Mouse (Mus musculus): ENCODE results near the gene Ggt6. TPM values are rescaled to one million over a fixed set of nuclear protein-coding genes. Genes with fewer than 3 reads are reported as not detected.
"Not testable (repeated sequence)": the region's sequence is repeated elsewhere in the genome, so short reads cannot be mapped to it uniquely, and the experiment has no call there.

Gene Ggt6
- total RNA-seq, 2 experiments from 2014 or later: not detected

GRCm38 (mm10) chr11:72410521-72411092 is 24.7 kb upstream of the Ggt6 start:
- intact Hi-C loops (cut with DNase I): loop anchor here (1.0 kb wide), 2 partner anchors 17 to 31 kb away; partner anchors contain the start of gene Mybbp1a
- DNase-seq: peak; percentile 23 to 32

GRCm38 (mm10) chr11:72411093-72411921 is 24.0 kb upstream of the Ggt6 start, which contains the start of gene Smtnl2:
Gene Smtnl2 (minus strand): TSS chr11:72411713.
- intact Hi-C loops (cut with DNase I): loop anchor here (1.0 kb wide), 2 partner anchors 16 to 30 kb away; partner anchors contain the start of gene Mybbp1a
- peak; percentile 91 for DNase-seq

- intact Hi-C loops (cut with DNase I): loop anchor here (1.0 kb wide), 2 partner anchors 15 to 29 kb away; partner anchors contain the start of gene Mybbp1a
- no peak for DNase-seq
Measured at GRCm38 (mm10) chr11:72411945-72412344, 23.4 kb upstream of the Ggt6 start.

- intact Hi-C loops (cut with DNase I): no loop called here
- DNase-seq: peak; percentile 63 to 74
Measured at GRCm38 (mm10) chr11:72413016-72413415, 22.3 kb upstream of the Ggt6 start.

- intact Hi-C loops (cut with DNase I): no loop called here
- DNase-seq: no peak
Measured at GRCm38 (mm10) chr11:72413601-72414190, 21.6 kb upstream of the Ggt6 start.

- no peak for DNase-seq
- intact Hi-C loops (cut with DNase I): no loop called here
Measured at GRCm38 (mm10) chr11:72415155-72415554, 20.2 kb upstream of the Ggt6 start.

- intact Hi-C loops (cut with DNase I): no loop called here
- peak; percentile 59 to 60 for DNase-seq
Measured at GRCm38 (mm10) chr11:72416666-72417065, 18.7 kb upstream of the Ggt6 start.

- intact Hi-C loops (cut with DNase I): no loop called here
- no peak for DNase-seq
Measured at GRCm38 (mm10) chr11:72417376-72417775, 17.9 kb upstream of the Ggt6 start.

- intact Hi-C loops (cut with DNase I): no loop called here
- DNase-seq: no peak
Measured at GRCm38 (mm10) chr11:72418227-72418626, 17.1 kb upstream of the Ggt6 start.

GRCm38 (mm10) chr11:72419006-72419405 is 16.3 kb upstream of the Ggt6 start:
- intact Hi-C loops (cut with DNase I): no loop called here
- no peak for DNase-seq

GRCm38 (mm10) chr11:72420460-72421122 is 14.7 kb upstream of the Ggt6 start:
- DNase-seq: no peak
- intact Hi-C loops (cut with DNase I): no loop called here

- DNase-seq: no peak
Measured at GRCm38 (mm10) chr11:72421518-72422278, 13.6 kb upstream of the Ggt6 start.

GRCm38 (mm10) chr11:72423686-72424085 is 11.6 kb upstream of the Ggt6 start:
- intact Hi-C loops (cut with DNase I): no loop called here
- DNase-seq: no peak

More at GRCm38 (mm10) chr11:72421518-72422278, 13.6 kb upstream of the Ggt6 start:
- intact Hi-C loops (cut with DNase I): no loop called here

- intact Hi-C loops (cut with DNase I): no loop called here
- DNase-seq: no peak
Measured at GRCm38 (mm10) chr11:72425201-72425600, 10.1 kb upstream of the Ggt6 start.

- intact Hi-C loops (cut with DNase I): loop anchor here (1.0 kb wide), 1 partner anchor 16 kb away; the partner anchor contains the start of gene Smtnl2
- no peak for DNase-seq
Measured at GRCm38 (mm10) chr11:72426884-72427283, 8.4 kb upstream of the Ggt6 start.

- peak; percentile 87 to 92 for DNase-seq
- intact Hi-C loops (cut with DNase I): loop anchor here (1.0 to 2.0 kb wide), 5 partner anchors 58 to 204 kb away; no protein-coding TSS in a partner anchor
Measured at GRCm38 (mm10) chr11:72428694-72429093, 6.6 kb upstream of the Ggt6 start.

- intact Hi-C loops (cut with DNase I): loop anchor here (1.0 to 2.0 kb wide), 3 partner anchors 87 to 204 kb away; no protein-coding TSS in a partner anchor
- peak; percentile 79 to 80 for DNase-seq
Measured at GRCm38 (mm10) chr11:72429288-72429690, 6.0 kb upstream of the Ggt6 start.

- DNase-seq; intact Hi-C loops (cut with DNase I): not testable (repeated sequence)
Measured at GRCm38 (mm10) chr11:72430311-72431068, 4.8 kb upstream of the Ggt6 start.

- intact Hi-C loops (cut with DNase I): no loop called here
- DNase-seq: peak in 1 of 2 experiments; percentile 24
Measured at GRCm38 (mm10) chr11:72435694-72436045, 344 bp downstream of the Ggt6 start.

All from heart, postnatal 36 days (tissue).